Mouse (Mus musculus): Measurements from ENCODE around the gene Adam22. TPM values are rescaled to one million over a fixed set of nuclear protein-coding genes. Genes with fewer than 3 reads are reported as not detected.

The Adam22 gene
- total RNA-seq (2017): 0.10 to 0.32 TPM in 2 of 3 replicates, not detected in the other

- no peak for ATAC-seq (replicated peaks; ENCODE audit: insufficient number of reproducible peaks, low FRiP score, low TSS enrichment, poor library complexity, severe bottlenecking)
These were observed at the start of gene Adam22 for GRCm38 (mm10) chr5:8367614-8368327. Gene Adam22, minus strand, starts transcription at chr5:8368160.

- ATAC-seq (replicated peaks; ENCODE audit: insufficient number of reproducible peaks, low FRiP score, low TSS enrichment, poor library complexity, severe bottlenecking): no peak
These were observed 49.5 kb upstream of the Adam22 start for GRCm38 (mm10) chr5:8417443-8417842.

GRCm38 (mm10) chr5:8416683-8417413 is 48.9 kb upstream of the Adam22 start:
- no peak for ATAC-seq (replicated peaks; ENCODE audit: insufficient number of reproducible peaks, low FRiP score, low TSS enrichment, poor library complexity, severe bottlenecking)

GRCm38 (mm10) chr5:8408746-8409145 is 40.8 kb upstream of the Adam22 start:
- no peak for ATAC-seq (replicated peaks; ENCODE audit: insufficient number of reproducible peaks, low FRiP score, low TSS enrichment, poor library complexity, severe bottlenecking)

- no peak for ATAC-seq (replicated peaks; ENCODE audit: insufficient number of reproducible peaks, low FRiP score, low TSS enrichment, poor library complexity, severe bottlenecking)
These were observed 29.8 kb upstream of the Adam22 start for GRCm38 (mm10) chr5:8397587-8398249.

- ATAC-seq (replicated peaks; ENCODE audit: insufficient number of reproducible peaks, low FRiP score, low TSS enrichment, poor library complexity, severe bottlenecking): no peak
These were observed 26.1 kb upstream of the Adam22 start for GRCm38 (mm10) chr5:8393891-8394583.

- no peak for ATAC-seq (replicated peaks; ENCODE audit: insufficient number of reproducible peaks, low FRiP score, low TSS enrichment, poor library complexity, severe bottlenecking)
These were observed 6.4 kb upstream of the Adam22 start for GRCm38 (mm10) chr5:8374297-8374906.

- no peak for ATAC-seq (replicated peaks; ENCODE audit: insufficient number of reproducible peaks, low FRiP score, low TSS enrichment, poor library complexity, severe bottlenecking)
These were observed 5.5 kb upstream of the Adam22 start for GRCm38 (mm10) chr5:8373415-8373814.

- no peak for ATAC-seq (replicated peaks; ENCODE audit: insufficient number of reproducible peaks, low FRiP score, low TSS enrichment, poor library complexity, severe bottlenecking)
These were observed 821 bp upstream of the Adam22 start for GRCm38 (mm10) chr5:8368781-8369180.

GRCm38 (mm10) chr5:8368328-8368692 is 350 bp upstream of the Adam22 start:
- ATAC-seq (replicated peaks; ENCODE audit: insufficient number of reproducible peaks, low FRiP score, low TSS enrichment, poor library complexity, severe bottlenecking): no peak

- no peak for ATAC-seq (replicated peaks; ENCODE audit: insufficient number of reproducible peaks, low FRiP score, low TSS enrichment, poor library complexity, severe bottlenecking)
These were observed 968 bp downstream of the Adam22 start for GRCm38 (mm10) chr5:8366771-8367613.

- ATAC-seq (replicated peaks; ENCODE audit: insufficient number of reproducible peaks, low FRiP score, low TSS enrichment, poor library complexity, severe bottlenecking): no peak
These were observed 5.6 kb downstream of the Adam22 start for GRCm38 (mm10) chr5:8362361-8362760.

GRCm38 (mm10) chr5:8357677-8358076 is 10.3 kb downstream of the Adam22 start:
- ATAC-seq (replicated peaks; ENCODE audit: insufficient number of reproducible peaks, low FRiP score, low TSS enrichment, poor library complexity, severe bottlenecking): no peak

GRCm38 (mm10) chr5:8356885-8357651 is 10.9 kb downstream of the Adam22 start:
- peak; percentile 57; the same call in 1 of the 2 replicates for ATAC-seq (replicated peaks; ENCODE audit: insufficient number of reproducible peaks, low FRiP score, low TSS enrichment, poor library complexity, severe bottlenecking)

GRCm38 (mm10) chr5:8356326-8356725 is 11.6 kb downstream of the Adam22 start:
- no peak for ATAC-seq (replicated peaks; ENCODE audit: insufficient number of reproducible peaks, low FRiP score, low TSS enrichment, poor library complexity, severe bottlenecking)

GRCm38 (mm10) chr5:8349557-8349956 is 18.4 kb downstream of the Adam22 start:
- ATAC-seq (replicated peaks; ENCODE audit: insufficient number of reproducible peaks, low FRiP score, low TSS enrichment, poor library complexity, severe bottlenecking): no peak

GRCm38 (mm10) chr5:8346329-8346728 is 21.6 kb downstream of the Adam22 start:
- peak; percentile 49; the same call in 1 of the 2 replicates for ATAC-seq (replicated peaks; ENCODE audit: insufficient number of reproducible peaks, low FRiP score, low TSS enrichment, poor library complexity, severe bottlenecking)
